Mouse (Mus musculus): ENCODE measurements around the gene 1700016K19Rik.
"Not testable (repeated sequence)": the region's sequence is repeated elsewhere in the genome, so short reads cannot be mapped to it uniquely, and the experiment has no call there.

GRCm38 (mm10) chr11:76004276-76004675 is 4.6 kb downstream of the 1700016K19Rik start:
- TF ChIP-seq CTCF (IDR thresholded peaks at IDR 0.05; ENCODE audit: control insufficient read depth, insufficient read depth, insufficient read length); MAX (IDR thresholded peaks at IDR 0.05); MYOD1 (IDR thresholded peaks at IDR 0.05; ENCODE audit: control insufficient read depth, insufficient read length, low read depth); CEBPB (IDR thresholded peaks at IDR 0.05; ENCODE audit: low read depth); MYOG (IDR thresholded peaks at IDR 0.05; ENCODE audit: control insufficient read depth, extremely low read depth, insufficient read length); USF1 (IDR thresholded peaks at IDR 0.05; ENCODE audit: low read depth); FOSL1 (IDR thresholded peaks at IDR 0.05; ENCODE audit: insufficient read depth, low read length, poor library complexity, severe bottlenecking): not testable (repeated sequence)

All from C2C12 (cell line).